Mouse (Mus musculus) lung, adult 2 months (tissue): ENCODE data around the gene Dlx4.

ENCODE experiments used
- CTCF ChIP-seq: fragments of 200-500 bp; IDR thresholded peaks from 2 replicates; pipeline ENCODE4 v1.5.1; 2011; ENCODE audit warnings: mild to moderate bottlenecking, low read length, control low read depth; ENCODE audit not compliant: insufficient read depth
- POLR2A ChIP-seq: fragments of 200-500 bp; IDR thresholded peaks from 2 replicates; pipeline ENCODE4 v1.6.1; 2011; ENCODE audit warnings: low read depth, mild to moderate bottlenecking, control low read depth, low read length, borderline replicate concordance; ENCODE audit errors: extremely low read depth

GRCm38 (mm10) chr11:95109000-95109399, 37.1 kb downstream of the Dlx4 start:
- TF ChIP-seq CTCF = no peak
- no peak for TF ChIP-seq POLR2A
